Mouse (Mus musculus) kidney, postnatal 0 days (tissue): ENCODE results near the gene Ankrd65. TPM values are rescaled to one million over a fixed set of nuclear protein-coding genes. Genes with fewer than 3 reads are reported as not detected.

ENCODE experiments used
- ATAC-seq: fragments of 200-750 bp; cut with Nextera tagmentation; replicated peaks from 2 replicates; pipeline ENCODE4 v1.8.0; 2017; ENCODE audit warnings: low read depth, moderate number of reproducible peaks, moderate TSS enrichment, moderate library complexity; ENCODE audit not compliant: low FRiP score
- DNase-seq: peaks from one replicate; pipeline ENCODE4 v3.0.0-alpha.2; 2016; ENCODE audit warnings: low spot score
- H3K27ac ChIP-seq: fragments of 300-500 bp; sonication (generic); 2 replicates; pipeline ENCODE4 v1.5.1; 2014; ENCODE audit warnings: mild to moderate bottlenecking
- H3K27me3 ChIP-seq: fragments of 300-500 bp; sonication (generic); 2 replicates; pipeline ENCODE4 v1.6.1; 2014; ENCODE audit warnings: low read length, mixed read lengths; ENCODE audit not compliant: insufficient read depth
- H3K36me3 ChIP-seq: fragments of 300-500 bp; sonication (generic); 2 replicates; pipeline ENCODE4 v1.6.1; 2014; ENCODE audit warnings: low read length, mixed read lengths; ENCODE audit not compliant: insufficient read depth
- H3K4me1 ChIP-seq: fragments of 300-500 bp; sonication (generic); replicated peaks from 2 replicates; pipeline ENCODE4 v1.6.1; 2014; ENCODE audit warnings: antibody characterized with exemption, low read length, mixed read lengths; ENCODE audit not compliant: insufficient read depth
- H3K4me2 ChIP-seq: fragments of 300-500 bp; sonication (generic); 2 replicates; pipeline ENCODE4 v1.6.1; 2014; ENCODE audit warnings: mild to moderate bottlenecking, low read length, moderate library complexity, mixed read lengths
- H3K4me3 ChIP-seq: fragments of 300-500 bp; sonication (generic); replicated peaks from 2 replicates; pipeline ENCODE4 v1.5.1; 2014; ENCODE audit warnings: low read depth, low read length
- H3K9ac ChIP-seq: fragments of 300-500 bp; sonication (generic); 2 replicates; pipeline ENCODE4 v1.6.1; 2014; ENCODE audit warnings: low read depth, low read length
- H3K9me3 ChIP-seq: fragments of 300-500 bp; sonication (generic); replicated peaks from 2 replicates; pipeline ENCODE4 v1.6.1; 2016; ENCODE audit warnings: low read length, inconsistent platforms, mixed read lengths
- CTCF ChIP-seq: IDR thresholded peaks from 2 replicates; pipeline ENCODE4 v1.5.1; 2016; ENCODE audit warnings: antibody characterized with exemption, low read depth, mild to moderate bottlenecking, moderate library complexity
- WGBS: fragments of 180-500 bp; shearing (Covaris S2); extraction: QIAGEN DNeasy Blood & Tissue Kit; methylation state at CpG from one replicate; pipeline ENCODE4 v1.1.7; 2014; 5-methylcytosine and 5-hydroxymethylcytosine counted together
- polyA plus RNA-seq: library from polyadenylated mRNA; unstranded; fragments of >200 nt; fragmentation: Nextera tagmentation; extraction: Ambion mirVana; gene quantifications from 2 replicates; pipeline ENCODE4 v1.2.1, GENCODE M21; 2015

Gene Ankrd65
- polyA plus RNA-seq, 1 experiment from 2014 or later = 0.28 TPM

DNA sequence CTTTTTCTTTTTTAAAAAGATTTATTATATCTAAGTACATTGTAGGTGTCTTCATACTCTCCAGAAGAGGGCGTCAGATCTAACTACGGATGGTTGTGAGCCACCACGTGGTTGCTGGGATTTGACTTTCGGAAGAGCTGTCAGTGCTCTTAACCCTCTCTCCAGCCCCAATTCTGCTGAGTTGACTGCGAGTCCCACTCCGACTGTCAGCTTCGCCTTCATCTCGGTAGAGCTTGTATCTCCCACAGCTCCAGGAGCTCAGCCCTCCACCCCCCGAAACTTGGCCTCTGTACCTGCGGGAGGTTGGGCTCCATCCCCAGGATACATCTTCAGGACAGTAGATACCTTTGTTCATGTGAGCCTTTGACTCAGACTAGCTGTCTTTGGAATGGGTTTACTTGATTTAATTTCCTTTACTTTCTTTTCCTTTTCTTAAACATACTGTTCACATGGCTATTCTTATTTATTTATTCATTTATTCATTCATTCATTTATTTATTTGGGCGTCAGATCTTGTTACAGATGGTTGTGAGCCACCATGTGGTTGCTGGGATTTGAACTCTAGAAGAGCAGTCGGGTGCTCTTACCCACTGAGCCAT lies 12.6 kb downstream of the Ankrd65 start, which contains the start of gene Mrpl20:
TSS of gene Mrpl20 (plus strand) at position 138 of the 599 bp plus-strand sequence.
- Histone ChIP-seq H3K4me1 (peaks cover 9% of the 10 kb centered on the region), H3K27ac (peak within 1 kb of the TSS; percentile 81), H3K4me2 (peak within 1 kb of the TSS; percentile 80), H3K27me3 (no peaks in the 10 kb centered on the region), H3K36me3 (peaks cover 9% of the 10 kb centered on the region; the same call in 1 of the 2 replicates), H3K4me3 (peak within 1 kb of the TSS; percentile 90), H3K9ac (peak within 1 kb of the TSS; percentile 90), H3K9me3 (no peaks in the 10 kb centered on the region)
- peak; percentile 58 for DNase-seq
- ATAC-seq = no peak; the same call in 1 of the 2 replicates
- peak; percentile 42; the same call in 1 of the 2 replicates for TF ChIP-seq CTCF
- 13% methylated on average over 12 of the region's 12 CpGs for WGBS

DNA sequence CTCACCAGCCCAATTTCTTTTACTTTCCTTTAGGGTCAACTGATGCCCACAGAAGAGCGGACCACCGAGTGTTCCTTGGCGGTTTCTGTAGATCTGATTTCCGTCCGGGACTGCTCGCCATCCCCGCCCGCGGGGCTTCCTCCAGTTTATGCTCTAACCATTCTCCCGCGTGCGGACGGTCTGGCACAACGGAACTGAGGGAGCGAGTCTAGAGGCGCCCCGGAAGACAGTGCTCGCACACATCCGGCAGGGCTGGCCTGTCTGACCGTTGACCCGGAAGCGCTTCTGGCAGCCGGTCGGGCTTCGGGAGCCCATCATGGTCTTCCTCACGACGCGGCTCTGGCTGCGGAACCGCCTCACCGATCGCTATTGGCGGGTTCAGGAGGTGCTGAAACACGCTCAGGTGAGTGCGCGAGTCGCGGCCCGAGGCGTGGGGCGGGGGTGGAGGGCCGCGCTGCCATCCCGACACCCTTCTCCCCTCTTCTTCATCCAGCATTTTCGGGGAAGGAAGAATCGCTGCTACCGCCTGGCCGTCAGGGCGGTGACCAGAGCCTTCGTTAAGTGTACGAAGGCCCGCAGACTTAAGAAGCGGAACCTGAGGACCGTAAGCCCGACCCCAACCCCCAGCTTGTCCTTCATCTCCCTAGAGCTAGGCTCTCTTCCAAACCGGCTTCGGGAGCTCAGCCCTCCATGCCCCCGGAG lies 13.3 kb downstream of the Ankrd65 start:
- peaks cover 11% of the 10 kb centered on the region for H3K36me3 ChIP-seq
- no peaks in the 10 kb centered on the region for H3K9me3 ChIP-seq
- peak overlapping the region; percentile 90 for H3K9ac ChIP-seq
- peak overlapping the region; percentile 81 for H3K27ac ChIP-seq
- H3K4me1 ChIP-seq = peaks cover 9% of the 10 kb centered on the region
- no peak for TF ChIP-seq CTCF
- ATAC-seq (peak; percentile 99), DNase-seq (peak; percentile 97)
- peak overlapping the region; percentile 80 for H3K4me2 ChIP-seq
- no peaks in the 10 kb centered on the region for H3K27me3 ChIP-seq
- H3K4me3 ChIP-seq = peak overlapping the region; percentile 90
- WGBS = under 1% methylated on average over 58 of the region's 58 CpGs

GRCm38 (mm10) chr4:155807841-155808240 lies 17.6 kb downstream of the Ankrd65 start:
- H3K27ac ChIP-seq = no peak overlapping the region
- H3K4me3 ChIP-seq = no peak overlapping the region
- DNase-seq (no peak), ATAC-seq (no peak)
- no peaks in the 10 kb centered on the region for H3K27me3 ChIP-seq
- H3K4me1 ChIP-seq = peaks cover 7% of the 10 kb centered on the region
- no peak overlapping the region for H3K4me2 ChIP-seq
- no peak for TF ChIP-seq CTCF
- no peaks in the 10 kb centered on the region for H3K9me3 ChIP-seq
- peaks cover 32% of the 10 kb centered on the region for H3K36me3 ChIP-seq
- 79% methylated on average over 3 of the region's 3 CpGs for WGBS
- H3K9ac ChIP-seq = no peak overlapping the region

GRCm38 (mm10) chr4:155811929-155812664 lies 21.9 kb downstream of the Ankrd65 start, which contains the start of gene Ccnl2:
Gene Ccnl2 (plus strand): TSS chr4:155812489.
- H3K36me3 ChIP-seq = peaks cover 54% of the 10 kb centered on the region
- H3K27ac ChIP-seq = peak within 1 kb of the TSS; percentile 87
- H3K9ac ChIP-seq = peak within 1 kb of the TSS; percentile 99
- peaks cover 9% of the 10 kb centered on the region for H3K4me1 ChIP-seq
- DNase-seq (peak; percentile 95), ATAC-seq (peak; percentile 98)
- no peak for TF ChIP-seq CTCF
- H3K9me3 ChIP-seq = no peaks in the 10 kb centered on the region
- whole genome bisulfite sequencing = under 1% methylated on average over 51 of the region's 60 CpGs
- H3K4me3 ChIP-seq = peak within 1 kb of the TSS; percentile 99
- H3K27me3 ChIP-seq = no peaks in the 10 kb centered on the region
- peak within 1 kb of the TSS; percentile 90 for H3K4me2 ChIP-seq

DNA sequence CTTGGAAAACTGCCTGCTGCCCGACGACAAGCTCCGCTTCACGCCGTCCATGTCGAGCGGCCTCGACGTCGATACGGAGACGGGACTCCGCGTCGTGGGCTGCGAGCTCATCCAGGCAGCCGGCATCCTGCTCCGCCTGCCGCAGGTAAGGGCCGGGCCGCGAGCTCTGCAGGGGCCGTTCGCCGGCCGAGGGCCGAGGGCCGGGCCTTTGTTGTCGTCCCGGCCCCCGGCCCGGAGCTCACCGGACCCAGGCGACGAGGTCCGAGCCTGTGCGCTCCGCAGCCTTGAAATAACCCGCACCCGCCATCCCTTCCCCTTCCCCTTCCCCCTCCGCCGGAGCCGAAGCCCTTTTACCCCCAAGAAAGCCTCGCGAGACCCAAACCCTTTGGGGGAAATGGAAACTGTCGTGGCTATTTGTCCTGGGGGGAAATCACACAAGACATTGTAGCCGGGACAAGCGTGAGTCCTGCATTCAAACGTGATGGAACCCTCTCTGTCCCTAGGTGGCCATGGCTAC lies 22.5 kb downstream of the Ankrd65 start:
- Histone ChIP-seq H3K27ac (peak overlapping the region; percentile 87), H3K4me3 (peak overlapping the region; percentile 99), H3K9ac (peak overlapping the region; percentile 99), H3K4me1 (peaks cover 9% of the 10 kb centered on the region), H3K36me3 (peaks cover 53% of the 10 kb centered on the region), H3K27me3 (no peaks in the 10 kb centered on the region), H3K4me2 (peak overlapping the region; percentile 90), H3K9me3 (no peaks in the 10 kb centered on the region)
- WGBS = under 1% methylated on average over 49 of the region's 49 CpGs
- no peak for TF ChIP-seq CTCF
- no peak for DNase-seq
- peak; percentile 41 for ATAC-seq

GRCm38 (mm10) chr4:155817533-155817932 lies 27.3 kb downstream of the Ankrd65 start:
- DNase-seq = no peak
- Histone ChIP-seq H3K4me2 (no peak overlapping the region), H3K9ac (no peak overlapping the region), H3K9me3 (no peaks in the 10 kb centered on the region), H3K27me3 (no peaks in the 10 kb centered on the region), H3K4me3 (no peak overlapping the region), H3K36me3 (peaks cover 66% of the 10 kb centered on the region), H3K4me1 (peaks cover 9% of the 10 kb centered on the region), H3K27ac (no peak overlapping the region)
- no peak for ATAC-seq
- 74% methylated on average over 4 of the region's 4 CpGs for WGBS
- no peak for TF ChIP-seq CTCF
